Mouse (Mus musculus) MEL (cell line): ENCODE measurements around the gene Stk19. TPM values are rescaled to one million over a fixed set of nuclear protein-coding genes. Genes with fewer than 3 reads are reported as not detected.
"Not testable (repeated sequence)": the region's sequence is repeated elsewhere in the genome, so short reads cannot be mapped to it uniquely, and the experiment has no call there.

Experiments
- DNase-seq: peaks from one replicate; pipeline ENCODE4 v3.0.0; 2011; ENCODE audit warnings: low read depth, low spot score
- H3K27ac ChIP-seq: 2 replicates; pipeline ENCODE4 v1.5.1; 2012; ENCODE audit warnings: low read depth, mild to moderate bottlenecking, control low read depth, low read length, moderate library complexity; ENCODE audit not compliant: control insufficient read depth
- H3K27me3 ChIP-seq, 2 experiments: fragments of 150-350 bp in 1 of 2; sonication (generic) in 1 of 2; 2 replicates each; pipeline ENCODE4 v1.6.1; 2012; ENCODE audit warnings: low read length in 2 of 2, mild to moderate bottlenecking in 2 of 2, improper control_type of control experiment in 1 of 2, moderate library complexity in 1 of 2; ENCODE audit not compliant: insufficient read depth in 2 of 2, control insufficient read depth in 1 of 2
- H3K36me3 ChIP-seq, 2 experiments: 2 replicates each; pipeline ENCODE4 v1.6.1; 2012 to 2014; ENCODE audit warnings: low read length in 2 of 2, improper control_type of control experiment in 1 of 2, inconsistent platforms in 1 of 2, mild to moderate bottlenecking in 1 of 2; ENCODE audit not compliant: insufficient read depth in 2 of 2, control insufficient read depth in 1 of 2
- H3K4me1 ChIP-seq, 2 experiments: fragments of 150-350 bp in 1 of 2; sonication (generic) in 1 of 2; 2 replicates each; pipeline ENCODE4 v1.6.1; 2012; ENCODE audit warnings: low read length in 2 of 2, improper control_type of control experiment in 1 of 2, mild to moderate bottlenecking in 1 of 2; ENCODE audit not compliant: insufficient read depth in 2 of 2, control insufficient read depth in 1 of 2
- H3K4me3 ChIP-seq, 2 experiments: fragments of 150-350 bp in 1 of 2; sonication (generic) in 1 of 2; 2 replicates each; pipeline ENCODE4 v1.5.1; 2012; ENCODE audit warnings: low read depth in 2 of 2, low read length in 2 of 2, mild to moderate bottlenecking in 2 of 2, moderate library complexity in 2 of 2, control low read depth in 1 of 2, improper control_type of control experiment in 1 of 2; ENCODE audit not compliant: control insufficient read depth in 1 of 2, insufficient read depth in 1 of 2
- H3K79me2 ChIP-seq: 2 replicates; pipeline ENCODE4 v1.6.1; 2012; ENCODE audit warnings: mild to moderate bottlenecking, low read length, moderate library complexity; ENCODE audit not compliant: control insufficient read depth, poor library complexity, insufficient read depth
- H3K9ac ChIP-seq: 2 replicates; pipeline ENCODE4 v1.6.1; 2012; ENCODE audit warnings: low read depth, mild to moderate bottlenecking, control low read depth, low read length, moderate library complexity; ENCODE audit not compliant: control insufficient read depth, poor library complexity, severe bottlenecking
- H3K9me3 ChIP-seq: fragments of 150-350 bp; sonication (generic); replicated peaks from 2 replicates; pipeline ENCODE4 v1.6.1; 2012; ENCODE audit warnings: mild to moderate bottlenecking, low read length, improper control_type of control experiment, moderate library complexity; ENCODE audit not compliant: insufficient read depth
- BHLHE40 ChIP-seq: IDR thresholded peaks from 2 replicates; pipeline ENCODE4 v1.6.1; 2012; ENCODE audit warnings: low read depth, mild to moderate bottlenecking, inconsistent platforms, low read length, improper control_type of control experiment, borderline replicate concordance
- CTCF ChIP-seq, 3 experiments: IDR thresholded peaks in 2 of 3; conservative IDR thresholded peaks in 1 of 3; 2 replicates each; pipeline ENCODE4 v1.5.1; 2011 to 2012; ENCODE audit warnings: low read length in 3 of 3, low read depth in 2 of 3, mild to moderate bottlenecking in 2 of 3, improper control_type of control experiment in 1 of 3, inconsistent platforms in 1 of 3, mixed read lengths in 1 of 3, moderate library complexity in 1 of 3; ENCODE audit not compliant: control insufficient read depth in 1 of 3, insufficient read depth in 1 of 3, poor library complexity in 1 of 3, severe bottlenecking in 1 of 3
- MYB ChIP-seq: IDR thresholded peaks from 2 replicates; pipeline ENCODE4 v1.6.1; 2011; ENCODE audit warnings: mild to moderate bottlenecking, low read depth, low read length, improper control_type of control experiment
- RAD21 ChIP-seq: IDR thresholded peaks from 2 replicates; pipeline ENCODE4 v1.6.1; 2011; ENCODE audit warnings: mild to moderate bottlenecking, low read depth, low read length, improper control_type of control experiment
- SMC3 ChIP-seq: IDR thresholded peaks from 2 replicates; pipeline ENCODE4 v1.6.1; 2011; ENCODE audit warnings: low read depth, low read length, improper control_type of control experiment
- ZC3H11A ChIP-seq: IDR thresholded peaks from 2 replicates; pipeline ENCODE4 v1.6.1; 2012; ENCODE audit warnings: low read depth, mild to moderate bottlenecking, inconsistent platforms, low read length, improper control_type of control experiment
- polyA plus RNA-seq, 2 experiments: library from polyadenylated mRNA; stranded (reverse) in 1 of 2; unstranded in 1 of 2; fragments of >175 nt in 1 of 2; fragments of >200 nt in 1 of 2; gene quantifications; 2 replicates each; pipeline versions ENCODE4 v1.2.1 to v1.2.4; 2012; ENCODE audit warnings: low replicate concordance in 2 of 2, low read depth in 1 of 2; ENCODE audit not compliant: insufficient read length in 2 of 2, insufficient read depth in 1 of 2, missing spikeins in 1 of 2
- total RNA-seq: library from RNA; depleted of rRNA; stranded (reverse); fragments of 300-350 nt; gene quantifications from 2 replicates; pipeline ENCODE4 v1.2.3, GENCODE M21; 2012

Stk19 gene
- total and polyA plus RNA-seq, 3 experiments, result 43.3 to 56.5 TPM; not detected in 1

GRCm38 (mm10) chr17:34807176-34807575 lies 29.6 kb downstream of the Stk19 start:
- no peaks in the 10 kb centered on the region for H3K9me3 ChIP-seq
- H3K4me3 ChIP-seq, result no peak overlapping the region
- TF ChIP-seq ZC3H11A (no peak), MYB (no peak)
- no peak overlapping the region for H3K27ac ChIP-seq
- no peak overlapping the region for H3K9ac ChIP-seq
- no peaks in the 10 kb centered on the region for H3K79me2 ChIP-seq
- no peak for DNase-seq
- H3K36me3 ChIP-seq, result no peaks in the 10 kb centered on the region
- no peaks in the 10 kb centered on the region for H3K27me3 ChIP-seq
- H3K4me1 ChIP-seq, result no peaks in the 10 kb centered on the region

- Histone ChIP-seq H3K79me2 (no peaks in the 10 kb centered on the region), H3K27ac (no peak overlapping the region), H3K4me1 (no peaks in the 10 kb centered on the region), H3K27me3 (no peaks in the 10 kb centered on the region), H3K4me3 (no peak overlapping the region), H3K9me3 (no peaks in the 10 kb centered on the region), H3K36me3 (no peaks in the 10 kb centered on the region), H3K9ac (no peak overlapping the region)
- TF ChIP-seq RAD21, result peak; percentile 64
- TF ChIP-seq ZC3H11A, result peak; percentile 28
- peak; percentile 44 for TF ChIP-seq SMC3
- no peak for TF ChIP-seq BHLHE40
- peak; percentile 54 to 63 (median 56) for TF ChIP-seq CTCF (IDR thresholded peaks at IDR 0.05 in 2 of 3, conservative IDR thresholded peaks at IDR 0.05 in 1 of 3; ENCODE audit: control insufficient read depth in 1 of 3, insufficient read depth in 1 of 3, low read depth in 2 of 3, low read length in 3 of 3, poor library complexity in 1 of 3, severe bottlenecking in 1 of 3)
- DNase-seq, result peak; percentile 51
Measured at GRCm38 (mm10) chr17:34804871-34805562, 31.7 kb downstream of the Stk19 start.

- H3K9ac ChIP-seq, H3K36me3 ChIP-seq, H3K4me1 ChIP-seq, H3K79me2 ChIP-seq, H3K9me3 ChIP-seq, DNase-seq, H3K4me3 ChIP-seq, H3K27me3 ChIP-seq, H3K27ac ChIP-seq: not testable (repeated sequence)
Measured at GRCm38 (mm10) chr17:34804301-34804700, 32.4 kb downstream of the Stk19 start, which contains the start of gene Cyp21a1. Cyp21a1 (minus strand) TSS chr17:34804561.

- not testable (repeated sequence) for H3K9me3 ChIP-seq, H3K36me3 ChIP-seq, H3K4me3 ChIP-seq, DNase-seq, H3K4me1 ChIP-seq, H3K79me2 ChIP-seq, H3K9ac ChIP-seq, H3K27ac ChIP-seq, H3K27me3 ChIP-seq
Measured at GRCm38 (mm10) chr17:34803367-34803766, 33.4 kb downstream of the Stk19 start.

- not testable (repeated sequence) for H3K4me3 ChIP-seq, H3K27me3 ChIP-seq, DNase-seq, H3K36me3 ChIP-seq, H3K79me2 ChIP-seq, H3K4me1 ChIP-seq, H3K27ac ChIP-seq, H3K9me3 ChIP-seq, H3K9ac ChIP-seq
Measured at GRCm38 (mm10) chr17:34802756-34803155, 34.0 kb downstream of the Stk19 start.

- H3K27ac ChIP-seq, DNase-seq, H3K9me3 ChIP-seq, H3K9ac ChIP-seq, H3K79me2 ChIP-seq, H3K27me3 ChIP-seq, H3K4me1 ChIP-seq, H3K36me3 ChIP-seq, H3K4me3 ChIP-seq: not testable (repeated sequence)
Measured at GRCm38 (mm10) chr17:34800781-34801305, 35.9 kb downstream of the Stk19 start.
